Mouse (Mus musculus) forebrain, embryonic 16.5 days (tissue): ENCODE measurements around the gene Slc6a1. TPM values are rescaled to one million over a fixed set of nuclear protein-coding genes. Genes with fewer than 3 reads are reported as not detected.
"Not testable (repeated sequence)": the region's sequence is repeated elsewhere in the genome, so short reads cannot be mapped to it uniquely, and the experiment has no call there.

Experiments
- ATAC-seq: fragments of 200-750 bp; cut with Nextera tagmentation; 2 replicates; pipeline ENCODE4 v1.8.0; 2017; ENCODE audit warnings: mild to moderate bottlenecking, moderate library complexity
- H3K27ac ChIP-seq: fragments of 300-500 bp; sonication (generic); 2 replicates; pipeline ENCODE4 v1.5.1; 2014; ENCODE audit warnings: low read length, control low read depth
- H3K27me3 ChIP-seq: fragments of 300-500 bp; sonication (generic); replicated peaks from 2 replicates; pipeline ENCODE4 v1.6.1; 2014; ENCODE audit warnings: low read length; ENCODE audit not compliant: control insufficient read depth, insufficient read depth
- H3K36me3 ChIP-seq: fragments of 300-500 bp; sonication (generic); 2 replicates; pipeline ENCODE4 v1.6.1; 2014; ENCODE audit not compliant: control insufficient read depth, insufficient read depth
- H3K4me1 ChIP-seq: fragments of 300-500 bp; sonication (generic); replicated peaks from 2 replicates; pipeline ENCODE4 v1.6.1; 2014; ENCODE audit warnings: low read length; ENCODE audit not compliant: control insufficient read depth, insufficient read depth
- H3K4me2 ChIP-seq: fragments of 300-500 bp; sonication (generic); 2 replicates; pipeline ENCODE4 v1.6.1; 2014; ENCODE audit warnings: mild to moderate bottlenecking, low read length, control low read depth
- H3K4me3 ChIP-seq: fragments of 300-500 bp; sonication (generic); replicated peaks from 2 replicates; pipeline ENCODE4 v1.5.1; 2014; ENCODE audit warnings: mild to moderate bottlenecking, low read length, control low read depth
- H3K9ac ChIP-seq: fragments of 300-500 bp; sonication (generic); replicated peaks from 2 replicates; pipeline ENCODE4 v1.6.1; 2014; ENCODE audit warnings: low read depth, low read length, control low read depth
- H3K9me3 ChIP-seq: fragments of 300-500 bp; sonication (generic); 2 replicates; pipeline ENCODE4 v1.6.1; 2016; ENCODE audit warnings: low read length; ENCODE audit not compliant: control insufficient read depth
- WGBS: fragments of 180-500 bp; shearing (Covaris S2); extraction: QIAGEN DNeasy Blood & Tissue Kit; methylation state at CpG from one replicate; pipeline ENCODE4 v1.1.7; 2014; 5-methylcytosine and 5-hydroxymethylcytosine counted together
- polyA plus RNA-seq: library from polyadenylated mRNA; unstranded; fragments of >200 nt; fragmentation: Nextera tagmentation; extraction: Ambion mirVana; gene quantifications from 2 replicates; pipeline ENCODE4 v1.2.1, GENCODE M21; 2015

The Slc6a1 gene
- polyA plus RNA-seq, 1 experiment from 2014 or later = 138 TPM

DNA sequence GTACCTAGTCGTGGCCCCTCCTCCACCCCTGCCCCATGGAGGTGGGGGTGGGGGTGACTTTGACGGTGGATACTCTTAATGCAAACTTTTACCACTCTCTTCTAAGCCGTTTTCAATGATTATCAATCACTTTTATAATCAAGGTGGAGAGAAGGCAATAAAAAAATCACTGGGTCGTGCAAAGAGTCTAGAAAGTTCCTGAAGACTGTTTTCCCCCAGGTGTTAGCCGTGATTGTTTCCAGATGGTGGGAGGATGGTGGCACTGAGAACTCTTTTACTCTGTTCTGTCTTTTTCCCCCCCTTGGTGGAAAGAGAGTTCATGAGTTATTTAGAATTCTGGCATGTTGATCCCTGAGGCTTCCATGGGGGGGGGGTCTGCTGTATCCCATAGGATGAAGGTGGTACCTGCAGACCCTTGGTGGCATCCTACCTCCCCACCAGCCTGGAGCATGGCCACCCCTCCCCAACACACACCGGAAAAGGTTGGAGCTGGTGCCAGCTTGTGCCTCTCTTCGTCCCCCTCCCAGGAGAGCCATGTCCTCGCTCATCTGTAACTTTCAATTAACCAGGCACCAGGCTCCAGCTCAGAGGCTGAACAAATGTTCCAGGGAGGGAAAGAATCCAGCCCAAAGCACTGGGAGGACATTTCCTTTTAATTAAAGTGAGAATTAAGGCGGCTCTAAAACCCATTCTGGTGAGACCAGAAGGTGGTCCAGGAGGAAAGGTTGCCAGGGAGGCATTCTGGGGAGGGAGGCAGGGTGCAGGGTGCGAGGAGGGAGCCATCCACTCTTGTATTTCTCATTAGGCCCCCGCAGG lies 53.9 kb downstream of the Slc6a1 start:
- Histone ChIP-seq H3K36me3 (no peaks in the 10 kb centered on the region), H3K9ac (no peak overlapping the region), H3K4me3 (no peak overlapping the region), H3K4me2 (no peak overlapping the region), H3K27ac (no peak overlapping the region), H3K9me3 (no peaks in the 10 kb centered on the region), H3K27me3 (no peaks in the 10 kb centered on the region), H3K4me1 (no peaks in the 10 kb centered on the region)
- ATAC-seq = no peak; the same call in none of the 2 replicates
- WGBS = 57% methylated on average over 11 of the region's 11 CpGs

DNA sequence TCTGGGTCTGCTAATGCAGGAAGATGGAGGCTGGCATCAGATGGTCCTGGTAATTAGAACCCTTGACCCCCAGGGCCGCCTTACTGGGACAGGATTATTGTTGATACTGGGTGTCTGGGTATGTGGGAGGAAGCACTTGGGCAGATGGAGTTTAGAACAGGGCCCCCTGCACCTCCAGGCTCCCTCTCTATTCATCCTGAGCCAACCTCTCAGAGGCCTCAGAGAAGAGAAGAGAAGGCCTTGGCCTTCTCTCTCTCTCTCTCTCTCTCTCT lies 54.4 kb downstream of the Slc6a1 start:
- ATAC-seq = peak; percentile 59; the same call in 1 of the 2 replicates
- Histone ChIP-seq H3K4me2 (no peak overlapping the region), H3K27ac (no peak overlapping the region), H3K4me1 (no peaks in the 10 kb centered on the region), H3K27me3 (no peaks in the 10 kb centered on the region), H3K9ac (no peak overlapping the region), H3K9me3 (no peaks in the 10 kb centered on the region), H3K36me3 (no peaks in the 10 kb centered on the region), H3K4me3 (no peak overlapping the region)
- WGBS = 47% methylated on average over 1 of the region's 1 CpGs

DNA sequence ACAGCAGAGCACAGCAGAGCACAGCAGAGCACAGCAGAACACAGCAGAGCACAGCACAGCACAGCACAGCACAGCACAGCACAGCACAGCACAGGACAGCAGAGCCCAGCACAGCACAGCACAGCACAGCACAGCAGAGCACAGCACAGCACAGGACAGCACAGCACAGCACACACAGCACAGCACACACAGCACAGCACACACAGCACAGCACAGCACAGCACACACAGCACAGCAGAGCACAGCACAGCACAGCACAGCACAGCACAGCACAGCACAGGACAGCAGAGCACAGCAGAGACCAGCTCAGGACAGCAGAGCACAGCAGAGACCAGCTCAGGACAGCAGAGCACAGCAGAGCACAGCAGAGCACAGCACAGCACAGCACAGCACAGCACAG lies 58.9 kb downstream of the Slc6a1 start:
- not testable (repeated sequence) for H3K4me3 ChIP-seq, H3K4me2 ChIP-seq, H3K9me3 ChIP-seq, H3K4me1 ChIP-seq, H3K27ac ChIP-seq, H3K9ac ChIP-seq, H3K36me3 ChIP-seq, H3K27me3 ChIP-seq, ATAC-seq

DNA sequence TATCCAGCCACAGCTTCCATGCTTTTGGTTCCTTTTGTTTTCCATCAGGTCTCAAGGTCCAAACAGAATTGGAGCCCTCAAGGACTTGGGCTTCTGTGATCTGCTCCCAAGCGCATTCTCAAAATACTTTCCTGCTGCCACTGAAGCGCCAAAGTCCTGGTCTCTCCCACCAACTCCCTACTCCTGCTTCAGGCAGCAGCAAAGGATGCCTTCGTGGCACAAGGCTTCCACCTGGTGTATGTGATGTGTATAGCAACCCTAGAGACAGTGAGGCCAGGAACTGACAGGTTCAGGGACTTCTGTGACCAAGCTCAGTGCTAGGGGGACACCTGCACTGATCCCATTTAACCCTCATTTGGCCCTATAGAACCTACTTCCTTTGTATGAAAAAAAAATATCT lies 61.3 kb downstream of the Slc6a1 start:
- 11% methylated on average over 3 of the region's 3 CpGs for WGBS
- H3K9ac ChIP-seq = no peak overlapping the region
- H3K9me3 ChIP-seq = no peaks in the 10 kb centered on the region
- ATAC-seq = peak; percentile 70
- no peak overlapping the region for H3K4me3 ChIP-seq
- H3K4me2 ChIP-seq = no peak overlapping the region
- H3K27ac ChIP-seq = no peak overlapping the region
- no peaks in the 10 kb centered on the region for H3K36me3 ChIP-seq
- no peaks in the 10 kb centered on the region for H3K27me3 ChIP-seq
- H3K4me1 ChIP-seq = peaks cover 8% of the 10 kb centered on the region

DNA sequence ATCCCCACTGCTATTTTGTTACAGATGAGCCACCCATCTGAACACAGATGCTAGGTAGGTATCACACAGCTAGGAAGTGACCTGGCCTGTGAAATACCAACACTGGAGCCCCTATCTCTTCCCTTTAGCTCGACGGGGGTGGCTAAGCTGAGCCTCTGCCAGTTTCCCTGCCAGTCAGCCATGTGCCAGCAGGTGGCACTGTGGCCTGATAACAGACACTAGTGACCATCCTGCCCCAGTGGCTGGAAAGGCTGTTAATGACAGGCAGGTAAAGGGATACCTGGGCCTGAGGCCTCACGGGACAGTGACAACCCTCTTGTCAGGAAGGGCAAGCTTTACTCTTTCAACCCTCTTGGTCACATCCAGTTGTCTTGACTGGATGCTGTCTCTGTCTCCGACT lies 62.7 kb downstream of the Slc6a1 start:
- Histone ChIP-seq H3K4me2 (no peak overlapping the region), H3K36me3 (no peaks in the 10 kb centered on the region), H3K4me3 (no peak overlapping the region), H3K27ac (no peak overlapping the region), H3K4me1 (peaks cover 8% of the 10 kb centered on the region), H3K9me3 (no peaks in the 10 kb centered on the region), H3K27me3 (no peaks in the 10 kb centered on the region), H3K9ac (no peak overlapping the region)
- 44% methylated on average over 4 of the region's 4 CpGs for WGBS
- peak; percentile 24; the same call in 1 of the 2 replicates for ATAC-seq

DNA sequence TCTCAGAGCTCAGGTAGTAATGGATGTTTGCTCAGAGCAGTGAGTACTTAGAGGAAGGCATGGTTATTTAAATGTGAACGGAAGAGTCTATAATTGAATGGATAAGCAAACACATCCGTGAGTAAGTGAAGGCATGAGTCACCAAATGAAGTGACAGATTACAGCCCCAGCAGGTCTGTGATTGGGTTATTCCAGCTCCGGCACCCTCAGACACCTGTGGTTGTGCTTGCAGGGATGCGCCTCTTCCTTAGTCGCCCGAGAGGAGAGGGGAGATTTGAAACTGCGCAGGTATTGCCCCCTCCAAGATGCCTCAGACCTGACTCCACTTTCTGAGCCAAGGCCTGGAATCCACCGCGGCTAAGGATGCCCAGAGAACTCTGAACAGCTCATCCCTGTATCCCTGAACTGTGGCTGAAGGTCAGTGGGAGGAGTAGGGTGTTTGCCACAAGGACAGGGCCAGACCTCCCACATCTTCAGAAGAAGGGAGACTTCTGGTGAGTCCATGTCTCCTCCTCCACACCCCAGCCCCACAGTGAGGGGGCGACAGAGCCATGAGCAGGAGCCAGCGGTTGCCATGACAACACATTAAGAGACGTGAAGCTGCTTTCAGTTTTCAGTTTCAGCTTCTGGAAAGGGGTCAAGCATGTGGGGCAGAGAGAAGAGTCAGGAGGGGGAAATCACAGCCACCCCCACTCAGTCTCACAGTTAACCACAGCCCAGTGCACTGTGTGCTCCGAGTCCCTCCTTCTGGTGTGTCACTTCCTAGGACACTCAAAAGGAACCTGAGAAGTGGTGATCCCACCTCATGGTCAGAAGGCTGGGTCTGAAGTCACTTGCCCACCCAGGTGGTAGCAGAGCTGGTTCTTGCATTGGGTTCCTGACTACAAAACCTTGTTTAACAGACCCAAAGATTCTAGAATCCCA lies 65.7 kb downstream of the Slc6a1 start:
- Histone ChIP-seq H3K9me3 (no peaks in the 10 kb centered on the region), H3K27ac (no peak overlapping the region), H3K36me3 (no peaks in the 10 kb centered on the region), H3K4me3 (no peak overlapping the region), H3K9ac (no peak overlapping the region), H3K4me1 (peaks cover 8% of the 10 kb centered on the region), H3K4me2 (no peak overlapping the region), H3K27me3 (no peaks in the 10 kb centered on the region)
- 51% methylated on average over 13 of the region's 13 CpGs for WGBS
- ATAC-seq = 0 out of 2 replicates have a peak, but pooled peaks have one; percentile 24

DNA sequence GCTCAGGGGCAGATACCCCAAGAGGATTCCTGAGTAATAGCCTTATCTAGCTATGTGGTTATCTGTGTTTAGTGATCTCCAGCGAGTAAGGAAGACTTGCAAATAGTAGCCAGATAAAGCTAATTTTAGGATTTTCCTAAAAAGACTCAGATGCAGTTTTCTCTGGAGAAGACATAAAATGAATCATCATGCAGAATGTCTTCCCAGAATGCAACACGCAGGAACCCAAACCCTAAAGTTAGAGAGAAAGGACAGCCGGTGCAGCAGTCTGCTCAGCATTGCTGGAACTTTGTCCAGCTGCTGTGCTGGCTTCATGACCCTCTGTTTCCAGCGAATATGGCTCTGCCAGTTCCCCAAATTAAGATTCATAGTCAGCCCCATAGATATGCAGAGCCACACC lies 72.2 kb downstream of the Slc6a1 start:
- Histone ChIP-seq H3K9me3 (no peaks in the 10 kb centered on the region), H3K4me2 (no peak overlapping the region), H3K9ac (no peak overlapping the region), H3K4me1 (no peaks in the 10 kb centered on the region), H3K4me3 (no peak overlapping the region), H3K27me3 (no peaks in the 10 kb centered on the region), H3K27ac (no peak overlapping the region), H3K36me3 (no peaks in the 10 kb centered on the region)
- 78% methylated on average over 4 of the region's 4 CpGs for WGBS
- ATAC-seq = no peak

DNA sequence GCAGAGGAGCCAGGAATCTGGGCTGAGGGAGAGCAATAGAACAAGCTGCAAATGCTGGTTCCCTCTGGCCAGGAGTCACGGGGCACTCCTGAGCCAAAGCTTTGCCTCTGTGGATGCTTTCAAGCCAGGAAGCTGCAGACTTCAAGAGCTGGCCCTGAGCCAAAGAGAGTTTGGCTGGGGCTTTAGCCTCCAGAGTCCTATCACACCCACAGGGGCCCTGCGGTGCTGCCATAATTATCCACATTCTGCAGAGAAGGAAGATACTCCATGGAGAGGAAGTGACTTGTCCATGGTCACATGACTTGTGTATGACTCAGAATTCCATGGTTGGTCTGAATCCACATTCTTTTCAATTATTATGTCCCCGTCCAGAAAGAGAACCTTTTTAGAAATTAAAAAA lies 75.7 kb downstream of the Slc6a1 start:
- no peak overlapping the region for H3K4me3 ChIP-seq

DNA sequence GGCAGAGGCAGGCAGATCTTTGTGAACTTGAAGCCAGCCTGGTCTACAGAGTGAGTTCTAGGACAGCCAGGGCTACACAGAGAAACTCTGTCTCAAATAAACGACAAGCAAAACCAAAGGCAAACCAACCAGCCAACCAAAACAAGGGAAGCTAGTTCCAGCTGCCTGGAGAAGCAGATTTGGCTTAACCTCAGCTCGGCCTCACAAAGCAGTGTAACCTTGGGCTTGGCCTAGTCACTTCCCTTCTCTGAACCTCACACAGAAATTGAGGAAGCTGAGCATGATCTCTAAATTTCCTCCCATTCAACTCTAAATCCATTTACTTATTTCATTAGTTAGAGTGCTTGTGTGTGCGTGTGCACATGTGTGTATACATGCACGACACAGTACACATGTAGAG lies 79.9 kb downstream of the Slc6a1 start:
- H3K4me2 ChIP-seq = no peak overlapping the region
- H3K27ac ChIP-seq = no peak overlapping the region
- H3K4me1 ChIP-seq = no peaks in the 10 kb centered on the region
- no peak for ATAC-seq
- H3K4me3 ChIP-seq = no peak overlapping the region
- no peaks in the 10 kb centered on the region for H3K27me3 ChIP-seq
- no peaks in the 10 kb centered on the region for H3K36me3 ChIP-seq
- H3K9me3 ChIP-seq = no peaks in the 10 kb centered on the region
- whole genome bisulfite sequencing = 78% methylated on average over 4 of the region's 4 CpGs
- no peak overlapping the region for H3K9ac ChIP-seq

More for the DNA sequence above, 75.7 kb downstream of the Slc6a1 start:
- 62% methylated on average over 3 of the region's 3 CpGs for WGBS
- Histone ChIP-seq H3K9me3 (no peaks in the 10 kb centered on the region), H3K4me1 (no peaks in the 10 kb centered on the region), H3K27me3 (no peaks in the 10 kb centered on the region), H3K36me3 (no peaks in the 10 kb centered on the region), H3K27ac (no peak overlapping the region), H3K9ac (no peak overlapping the region), H3K4me2 (no peak overlapping the region)
- no peak for ATAC-seq
